In the genomic region with DNA sequence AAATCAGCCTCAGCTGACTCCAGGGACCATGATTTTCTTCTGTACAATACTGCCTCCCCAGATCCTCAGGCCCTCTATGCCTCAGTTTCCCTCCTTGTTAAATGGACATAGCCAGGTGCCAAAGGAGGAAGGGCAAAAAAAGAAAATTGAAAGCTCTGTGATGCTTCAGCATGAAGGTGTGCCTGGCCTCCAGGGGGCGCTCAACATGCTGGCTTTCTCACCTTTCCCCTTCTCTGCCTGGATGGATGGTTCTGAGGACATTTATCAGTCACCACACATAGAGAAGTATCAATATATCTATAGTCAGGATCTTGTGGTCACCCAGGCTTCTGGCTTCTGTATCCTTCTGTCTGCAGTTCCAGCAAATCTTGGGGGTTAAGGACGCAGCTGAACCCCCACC, we compare ENCODE assay signal across 9 mouse cellular contexts. TPM values are rescaled to one million over a fixed set of nuclear protein-coding genes. Genes with fewer than 3 reads are reported as not detected.
DNase-seq lines count a peak whose midpoint lies in the region; ATAC-seq and TF ChIP-seq lines count a peak whose summit lies in the region.
"Had no signal": no experiment of that assay in that cellular context is flagged by ENCODE, and none has a peak within 500 bp of the region (broad histone marks: within the 10 kb centered on the region; RNA-seq: fewer than 3 reads in every experiment).

No protein-coding gene starts in this region.

- ATAC-seq in G1E (ENCODE audit: extremely low read depth, insufficient number of reproducible peaks, low FRiP score, poor library complexity, severe bottlenecking): no peak
- ATAC-seq in cerebellum, adult (ENCODE audit: insufficient number of reproducible peaks, low FRiP score, low TSS enrichment): peak; percentile 69; the same call in 1 of the 2 replicates
- ATAC-seq in liver, embryonic 13.5 days (ENCODE audit: low read depth): no peak
- ATAC-seq in monocyte, adult 5-6 weeks (replicated peaks; ENCODE audit: insufficient number of reproducible peaks, low FRiP score, low TSS enrichment, poor library complexity, severe bottlenecking): no peak

- DNase-seq in layer of hippocampus, adult 11-12 months (ENCODE audit: low spot score): peak; percentile 35
- no peak for DNase-seq in layer of hippocampus, postnatal 14 days (ENCODE audit: low spot score in 2 of 2)
- peak; percentile 8 for DNase-seq in G1E (ENCODE audit: low spot score)
- DNase-seq in gastrocnemius, postnatal 14 days: peak; percentile 69
- DNase-seq in liver, embryonic 13.5 days: peak; percentile 25
- DNase-seq in right cerebral cortex, postnatal 4 days: peak; percentile 34

- H3K27ac ChIP-seq in liver, embryonic 13.5 days: no peak overlapping the region

- intact Hi-C loops in gastrocnemius, postnatal 14 days (cut with DNase I; ENCODE audit: low total_unique reads): loop anchor here (2.0 kb wide), 1 partner anchor 206 kb away; no protein-coding TSS in a partner anchor

- H3K36me3 ChIP-seq in G1E (replicated peaks): no peaks in the 10 kb centered on the region
- H3K36me3 ChIP-seq in liver, embryonic 13.5 days: no peaks in the 10 kb centered on the region

- H3K9me3 ChIP-seq in G1E (replicated peaks): no peaks in the 10 kb centered on the region
- no peaks in the 10 kb centered on the region for H3K9me3 ChIP-seq in liver, embryonic 13.5 days (replicated peaks)

- no peak overlapping the region for H3K4me2 ChIP-seq in liver, embryonic 13.5 days

- 23% methylated on average over 2 of the region's 2 CpGs for WGBS in liver, embryonic 13.5 days (ENCODE audit: insufficient replicate concordance)

- H3K4me3 ChIP-seq in G1E (ENCODE audit: low read depth, low read length): no peak overlapping the region
- H3K4me3 ChIP-seq in liver, embryonic 13.5 days (replicated peaks): no peak overlapping the region
- H3K4me3 ChIP-seq: erythroblast, embryonic 14.5 days had no signal

- peaks cover 3% of the 10 kb centered on the region; the same call in 1 of the 2 replicates for H3K27me3 ChIP-seq in G1E (ENCODE audit: insufficient read depth, low read length)
- H3K27me3 ChIP-seq in liver, embryonic 13.5 days: 0 out of 2 replicates have a peak, but pooled peaks cover 4% of the 10 kb centered on the region

- no peaks in the 10 kb centered on the region for H3K4me1 ChIP-seq in G1E (ENCODE audit: insufficient read depth, low read depth, low read length)
- no peaks in the 10 kb centered on the region for H3K4me1 ChIP-seq in liver, embryonic 13.5 days (replicated peaks)

- TF ChIP-seq CTCF in G1E (IDR thresholded peaks at IDR 0.05; ENCODE audit: low read depth, low read length): peak; percentile 63

- H3K9ac ChIP-seq in liver, embryonic 13.5 days: no peak overlapping the region

RNA-seq across cellular contexts. Expression of a gene that starts 49.3 kb away (rescaled TPM):
- 10 to 100 TPM; 31.5 to 43.3 TPM for total RNA-seq in layer of hippocampus, postnatal 14 days (2021)
- total RNA-seq in G1E (2014; fragmentation: Nextera tagmentation) (not detected in 2 replicates), G1E (2017) (0.29 and 1.9 TPM in 2 replicates)
- polyA plus RNA-seq in G1E (2012): not detected in 2 replicates
- total RNA-seq in gastrocnemius, postnatal 14 days (2021): 10 to 100 TPM; 51.7 to 53.7 TPM
- 70.4 and 77.7 TPM in 2 replicates for polyA plus RNA-seq in liver, embryonic 13.5 days (2015; fragmentation: Nextera tagmentation; extraction: Ambion mirVana)
- 1.8 to 27.7 TPM (median 4.9 TPM) in 3 replicates for total RNA-seq in monocyte, adult 5-6 weeks (2017)

Comparison
In these comparisons a context has a peak if more than half of its experiments do, and no peak if none do; other contexts are left out.
1. DNase-seq: peak in layer of hippocampus, adult 11-12 months (single experiment), G1E (single experiment), gastrocnemius, postnatal 14 days (single experiment), liver, embryonic 13.5 days (single experiment) and right cerebral cortex, postnatal 4 days (single experiment); none in layer of hippocampus, postnatal 14 days (0 of 2).